22 mouse cellular contexts compared by ENCODE assay signal in genomic region chr17:4871267-4871666, GRCm38 (mm10).
DNase-seq lines count a peak whose midpoint lies in the region; ATAC-seq lines count a peak whose summit lies in the region.
"Had no signal": no experiment of that assay in that cellular context is flagged by ENCODE, and none has a peak within 500 bp of the region (broad histone marks: within the 10 kb centered on the region; RNA-seq: fewer than 3 reads in every experiment).

No protein-coding gene starts in this region.

- peak; percentile 19 to 70 for DNase-seq in adrenal gland, adult (ENCODE audit: inconsistent age in 2 of 2, low spot score in 1 of 2)
- DNase-seq in adrenal gland, postnatal 14 days = no peak
- DNase-seq in frontal cortex, postnatal 14 days (ENCODE audit: low spot score in 2 of 2) = no peak
- peak; percentile 22 for DNase-seq in testis, postnatal 10 days (ENCODE audit: low spot score)
- no peak for DNase-seq in testis, postnatal 14 days (ENCODE audit: low spot score)
- no peak for DNase-seq in left cerebral cortex, adult 11 months (ENCODE audit: low spot score)
- DNase-seq: adrenal gland, adult 8-10 months; adrenal gland, postnatal 25 days; B cell, adult 2 months; cerebellum, adult 11 months; cerebellum, adult 18-20 months; cerebellum, adult 8-10 months; cerebellum, adult 9-11 months; cerebellum, postnatal 14 days; cerebellum, postnatal 36 days; embryo, embryonic 11 days had no signal

- peak; percentile 80 for ATAC-seq in frontal cortex, adult (ENCODE audit: low TSS enrichment)
- ATAC-seq: activated CD4-positive, CD25-positive, alpha-beta regulatory T cell, adult 4 months; CD4-positive, CD25-positive, alpha-beta regulatory T cell, adult 4 months; forebrain, embryonic 14.5 days; forebrain, embryonic 16.5 days; Patski had no signal

Comparison
In these comparisons a context has a peak if more than half of its experiments do, and no peak if none do; other contexts are left out.
1. DNase-seq: peak in adrenal gland, adult (2 of 2) and testis, postnatal 10 days (single experiment); none in adrenal gland, postnatal 14 days (single experiment), frontal cortex, postnatal 14 days (0 of 2), testis, postnatal 14 days (single experiment) and left cerebral cortex, adult 11 months (single experiment).